Mouse (Mus musculus) hindbrain, embryonic 10.5 days (tissue): ENCODE results near the gene Cngb1. TPM values are rescaled to one million over a fixed set of nuclear protein-coding genes. Genes with fewer than 3 reads are reported as not detected.

Experiments used
- DNase-seq: peaks from one replicate; pipeline ENCODE4 v3.0.0-alpha.2; 2017; ENCODE audit warnings: low spot score
- H3K27ac ChIP-seq: fragments of 300-500 bp; sonication (generic); 2 replicates; pipeline ENCODE4 v1.5.1; 2016; ENCODE audit warnings: mild to moderate bottlenecking, moderate library complexity
- H3K27me3 ChIP-seq: fragments of 300-500 bp; sonication (generic); 2 replicates; pipeline ENCODE4 v1.6.1; 2016; ENCODE audit warnings: mild to moderate bottlenecking; ENCODE audit not compliant: poor library complexity, insufficient read depth, severe bottlenecking
- H3K36me3 ChIP-seq: fragments of 300-500 bp; sonication (generic); 2 replicates; pipeline ENCODE4 v1.6.1; 2016; ENCODE audit warnings: mild to moderate bottlenecking, moderate library complexity
- H3K4me1 ChIP-seq: fragments of 300-500 bp; sonication (generic); replicated peaks from 2 replicates; pipeline ENCODE4 v1.6.1; 2016; ENCODE audit warnings: mild to moderate bottlenecking
- H3K4me3 ChIP-seq: fragments of 300-500 bp; sonication (generic); 2 replicates; pipeline ENCODE4 v1.5.1; 2016; ENCODE audit warnings: mild to moderate bottlenecking, moderate library complexity
- H3K9me3 ChIP-seq: fragments of 300-500 bp; sonication (generic); 2 replicates; pipeline ENCODE4 v1.6.1; 2016; ENCODE audit warnings: mild to moderate bottlenecking, moderate library complexity
- WGBS: fragments of 180-500 bp; shearing (Covaris S2); methylation state at CpG from one replicate; pipeline ENCODE4 v1.1.7; 2016; 5-methylcytosine and 5-hydroxymethylcytosine counted together
- polyA plus RNA-seq: library from polyadenylated mRNA; unstranded; fragments of >200 nt; fragmentation: Nextera tagmentation; extraction: Ambion mirVana; gene quantifications from 2 replicates; pipeline ENCODE4 v1.2.1, GENCODE M21; 2016

Cngb1 gene
- polyA plus RNA-seq, 1 experiment from 2014 or later = 0.59 TPM

DNA sequence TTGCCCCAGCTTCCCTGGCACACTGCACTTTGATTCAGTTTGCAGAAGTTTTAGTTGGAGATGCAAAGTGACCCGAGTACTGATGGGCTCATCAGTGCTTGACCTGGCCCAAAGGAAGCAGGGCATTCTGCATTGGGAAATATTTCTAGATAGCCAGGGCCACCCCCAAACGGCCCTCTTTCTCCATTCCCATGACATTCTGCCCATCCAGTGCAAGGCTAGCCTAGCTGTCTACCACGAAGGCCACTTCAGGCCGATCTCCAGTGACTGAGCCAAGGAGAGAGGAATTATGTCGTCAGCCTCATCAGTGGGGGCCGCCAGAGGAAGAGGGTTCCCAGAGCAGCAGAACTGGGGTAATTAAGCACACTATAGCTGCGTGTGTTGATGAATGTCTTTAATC is 104.9 kb downstream of the Cngb1 start:
- Histone ChIP-seq H3K9me3 (no peaks in the 10 kb centered on the region), H3K36me3 (no peaks in the 10 kb centered on the region), H3K27ac (no peak overlapping the region; the same call in 1 of the 2 replicates), H3K4me3 (no peak overlapping the region), H3K4me1 (0 out of 2 replicates have a peak, but pooled peaks cover 11% of the 10 kb centered on the region), H3K27me3 (no peaks in the 10 kb centered on the region)
- 77% methylated on average over 7 of the region's 7 CpGs for WGBS
- DNase-seq = no peak

- Histone ChIP-seq H3K9me3 (no peaks in the 10 kb centered on the region), H3K27ac (no peak overlapping the region), H3K36me3 (no peaks in the 10 kb centered on the region), H3K27me3 (no peaks in the 10 kb centered on the region), H3K4me1 (0 out of 2 replicates have a peak, but pooled peaks cover 3% of the 10 kb centered on the region), H3K4me3 (no peak overlapping the region)
- no peak for DNase-seq
- 76% methylated on average over 9 of the region's 9 CpGs for WGBS
Measured at GRCm38 (mm10) chr8:95200001-95200405, 106.4 kb downstream of the Cngb1 start.

DNA sequence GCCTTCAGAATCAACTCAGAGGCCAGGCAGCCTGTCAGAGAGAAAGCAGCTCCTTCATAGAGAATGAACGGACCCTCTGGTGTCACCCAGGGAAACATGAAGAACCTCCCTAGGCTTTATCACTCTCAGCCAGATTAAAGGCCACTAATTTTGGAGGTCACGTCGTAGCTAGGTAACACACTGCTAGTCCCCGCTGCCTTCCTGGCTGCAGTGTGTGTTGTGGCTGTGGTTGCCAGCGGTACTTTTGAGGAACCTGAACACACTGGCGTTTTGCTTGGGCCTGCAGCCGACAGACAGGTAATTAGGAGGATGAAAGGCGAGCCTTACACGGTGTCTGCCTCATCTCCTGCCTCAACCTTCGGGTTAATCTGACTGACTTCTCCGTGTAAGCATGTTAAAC is 110.7 kb downstream of the Cngb1 start:
- no peak overlapping the region for H3K27ac ChIP-seq
- H3K4me1 ChIP-seq = 0 out of 2 replicates have a peak, but pooled peaks cover 5% of the 10 kb centered on the region
- no peak for DNase-seq
- WGBS = 80% methylated on average over 11 of the region's 11 CpGs
- H3K9me3 ChIP-seq = no peaks in the 10 kb centered on the region
- no peak overlapping the region for H3K4me3 ChIP-seq
- no peaks in the 10 kb centered on the region for H3K27me3 ChIP-seq
- H3K36me3 ChIP-seq = no peaks in the 10 kb centered on the region

DNA sequence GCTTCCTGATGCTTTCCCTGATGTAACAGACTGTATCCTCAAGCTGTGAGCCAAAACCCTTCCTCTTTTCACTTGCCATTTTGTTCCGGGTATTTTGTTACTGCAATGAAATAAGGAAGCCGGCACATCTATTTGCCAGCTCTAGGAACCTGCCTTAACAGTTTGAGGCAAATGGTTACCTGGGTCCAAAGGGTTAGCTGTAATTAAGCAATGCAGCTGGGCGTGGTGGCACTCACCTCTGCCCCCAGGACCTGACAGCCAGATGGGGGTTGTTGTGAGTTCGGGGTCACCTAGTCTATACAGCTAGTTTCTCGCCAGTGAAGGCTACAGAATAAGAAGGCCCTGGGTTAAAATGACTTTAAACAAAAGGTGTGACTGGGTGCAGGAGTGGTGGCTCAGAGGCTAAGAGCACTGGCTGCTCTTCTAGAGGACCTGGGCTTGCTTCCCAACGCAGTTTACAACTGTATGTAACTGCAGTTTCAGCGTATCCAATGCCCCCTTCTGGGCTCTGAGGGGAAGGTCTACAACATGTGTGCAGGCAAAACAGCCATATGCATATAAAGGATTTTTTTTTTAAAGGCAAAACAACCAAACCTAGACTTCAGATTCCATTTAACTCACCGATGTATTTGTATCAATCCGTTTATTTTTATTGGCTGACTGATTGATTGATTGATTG is 114.7 kb downstream of the Cngb1 start:
- no peak for DNase-seq
- 85% methylated on average over 9 of the region's 9 CpGs for WGBS

More for the DNA sequence above, 114.7 kb downstream of the Cngb1 start:
- Histone ChIP-seq H3K9me3 (no peaks in the 10 kb centered on the region), H3K27me3 (no peaks in the 10 kb centered on the region), H3K4me3 (no peak overlapping the region), H3K4me1 (0 out of 2 replicates have a peak, but pooled peaks cover 5% of the 10 kb centered on the region), H3K27ac (no peak overlapping the region), H3K36me3 (no peaks in the 10 kb centered on the region)

Other genes with a start within 250 kb of the Cngb1 start
- 37.7 and 41.6 TPM in 2 replicates for gene Katnb1, start 225.4 kb downstream of the Cngb1 start, polyA plus RNA-seq
- gene Kifc3, start 103.8 kb downstream of the Cngb1 start, polyA plus RNA-seq = 6.5 and 9.1 TPM in 2 replicates
- gene Tepp, start 4.0 kb upstream of the Cngb1 start, polyA plus RNA-seq = not detected in 2 replicates
- 12.4 and 16.6 TPM in 2 replicates for gene Zfp319, start 25.4 kb upstream of the Cngb1 start, polyA plus RNA-seq
- 48.5 and 48.8 TPM in 2 replicates for gene Usb1, start 25.7 kb upstream of the Cngb1 start, polyA plus RNA-seq
- 15.2 and 19.4 TPM in 2 replicates for gene Mmp15, start 45.7 kb upstream of the Cngb1 start, polyA plus RNA-seq
- gene Cfap20, start 128.3 kb upstream of the Cngb1 start, polyA plus RNA-seq = 135 and 146 TPM in 2 replicates
- gene Csnk2a2, start 183.5 kb upstream of the Cngb1 start, polyA plus RNA-seq = 10.4 and 12.4 TPM in 2 replicates
- 0.98 and 2.6 TPM in 2 replicates for gene Ccdc113, start 227.5 kb upstream of the Cngb1 start, polyA plus RNA-seq